Mouse (Mus musculus): Measurements from ENCODE around the gene Dtymk. TPM values are rescaled to one million over a fixed set of nuclear protein-coding genes. Genes with fewer than 3 reads are reported as not detected.

Dtymk gene
- polyA plus RNA-seq (2014; fragmentation: Illumina TruSeq; extraction: RNeasy Lipid Tissue Mini Kit (QIAGEN cat#74804); ENCODE audit: low read depth, low replicate concordance) = 25.7 TPM

GRCm38 (mm10) chr1:93801741-93802238 lies at the start of gene Dtymk:
TSS of gene Dtymk (minus strand) at chr1:93801934.

GRCm38 (mm10) chr1:93824609-93825008 lies 22.9 kb upstream of the Dtymk start, which contains the start of gene D2hgdh:
TSS of gene D2hgdh (plus strand) at chr1:93824909.

DNA sequence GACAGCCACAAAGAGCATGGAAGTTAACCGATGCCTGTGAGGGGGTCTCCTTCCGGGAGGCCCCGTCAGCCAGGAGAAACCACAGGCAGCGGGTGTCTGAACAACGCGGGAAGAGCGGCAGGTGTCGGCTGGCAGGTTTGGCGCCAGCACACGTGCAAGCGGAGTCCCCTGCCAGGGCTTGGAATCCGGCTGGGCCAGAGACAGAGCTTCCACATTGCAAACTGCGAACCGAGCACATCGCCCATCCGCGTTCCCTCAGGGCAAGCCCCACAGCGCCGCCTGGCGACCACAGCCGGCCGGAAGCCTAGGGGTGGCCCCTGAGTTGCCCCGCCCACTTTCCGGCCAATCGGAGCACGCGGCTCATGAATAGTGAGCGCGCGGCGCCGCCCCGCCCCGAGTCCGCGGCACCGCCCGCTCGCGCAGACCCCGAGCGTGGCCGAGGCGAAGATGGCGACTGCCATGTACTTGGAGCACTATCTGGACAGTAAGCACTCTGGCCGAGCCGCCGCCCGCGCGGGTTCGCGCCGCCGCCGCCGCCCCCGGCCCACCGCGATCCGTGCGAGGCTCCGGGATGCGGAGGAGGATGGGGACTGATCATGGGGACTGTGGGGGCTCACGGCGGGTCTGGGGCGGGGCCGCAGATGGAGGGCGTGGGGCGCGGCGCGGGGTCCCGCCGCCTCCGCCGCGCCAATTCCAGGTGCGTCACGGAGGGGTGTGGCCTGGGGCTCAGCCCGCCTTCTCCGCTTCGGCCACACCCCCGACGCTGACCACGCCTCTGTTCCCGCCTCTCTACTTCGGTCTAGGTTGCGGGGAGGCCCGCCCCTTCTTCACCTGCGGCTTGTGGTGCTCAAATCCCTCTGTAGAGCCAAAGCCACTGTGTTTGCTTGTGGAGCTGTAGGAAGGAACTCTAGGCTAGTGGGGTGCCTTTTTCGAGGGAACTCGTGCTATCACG lies 2.1 kb upstream of the Dtymk start, which contains the start of gene Ing5:
Gene Ing5, plus strand, starts transcription at position 410 of the 952 bp plus-strand sequence.

DNA sequence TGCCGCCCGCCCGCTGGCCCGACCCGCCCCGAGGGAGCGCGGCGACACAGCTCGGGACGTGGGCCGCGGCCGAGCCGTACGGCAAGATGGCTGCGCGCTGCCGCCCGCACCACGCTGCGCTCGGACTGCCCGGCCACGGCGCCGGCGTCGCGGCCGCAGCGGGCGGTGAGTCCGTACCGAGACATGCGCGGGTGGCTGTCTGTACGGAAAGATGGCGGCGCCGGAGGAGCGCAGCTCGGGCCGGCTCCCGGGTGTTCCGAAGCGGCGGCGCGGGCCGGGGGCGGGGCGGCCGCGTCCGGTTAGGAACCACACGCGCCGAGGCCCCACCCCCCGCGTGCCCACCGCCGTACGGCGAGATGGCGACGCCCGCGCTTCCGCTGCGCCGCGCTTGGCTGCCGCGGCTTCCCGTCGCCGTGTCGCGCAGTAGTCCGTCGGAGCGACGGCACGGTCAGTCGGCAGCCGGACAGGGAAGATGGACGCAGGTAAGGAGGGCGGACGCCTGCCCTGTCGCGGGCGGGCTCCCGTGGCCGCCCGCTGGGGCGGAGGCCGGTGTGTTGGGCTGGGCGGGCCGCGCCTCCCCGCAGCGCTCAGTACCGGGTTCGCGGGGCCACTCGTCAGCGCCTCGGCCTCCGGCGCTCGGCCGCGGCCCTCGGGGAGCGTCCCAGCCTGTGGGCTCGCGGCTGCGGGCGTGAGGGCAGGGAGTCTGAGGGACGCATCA lies 47.0 kb downstream of the Dtymk start, which contains the start of gene Thap4:
Gene Thap4, minus strand, starts transcription at position 292 of the 718 bp plus-strand sequence.

GRCm38 (mm10) chr1:93751290-93751689 lies 50.4 kb downstream of the Dtymk start, which contains the start of gene Atg4b:
TSS of gene Atg4b (plus strand) at chr1:93751500.

Other genes starting within 250 kb of the Dtymk start
- 9.8 TPM for gene Stk25, start 143.3 kb downstream of the Dtymk start, polyA plus RNA-seq (2014; fragmentation: Illumina TruSeq; extraction: RNeasy Lipid Tissue Mini Kit (QIAGEN cat#74804); ENCODE audit: low read depth, low replicate concordance)
- gene Bok, start 116.3 kb downstream of the Dtymk start, polyA plus RNA-seq (2014; fragmentation: Illumina TruSeq; extraction: RNeasy Lipid Tissue Mini Kit (QIAGEN cat#74804); ENCODE audit: low read depth, low replicate concordance) = 0.93 TPM
- gene Atg4b, start 50.4 kb downstream of the Dtymk start, polyA plus RNA-seq (2014; fragmentation: Illumina TruSeq; extraction: RNeasy Lipid Tissue Mini Kit (QIAGEN cat#74804); ENCODE audit: low read depth, low replicate concordance) = 35.9 TPM
- 35.2 TPM for gene Thap4, start 47.1 kb downstream of the Dtymk start, polyA plus RNA-seq (2014; fragmentation: Illumina TruSeq; extraction: RNeasy Lipid Tissue Mini Kit (QIAGEN cat#74804); ENCODE audit: low read depth, low replicate concordance)
- gene Ing5, start 2.0 kb upstream of the Dtymk start, polyA plus RNA-seq (2014; fragmentation: Illumina TruSeq; extraction: RNeasy Lipid Tissue Mini Kit (QIAGEN cat#74804); ENCODE audit: low read depth, low replicate concordance) = 7.7 TPM
- gene D2hgdh, start 23.0 kb upstream of the Dtymk start, polyA plus RNA-seq (2014; fragmentation: Illumina TruSeq; extraction: RNeasy Lipid Tissue Mini Kit (QIAGEN cat#74804); ENCODE audit: low read depth, low replicate concordance) = 26.7 TPM
- not detected for gene Gal3st2, start 59.4 kb upstream of the Dtymk start, polyA plus RNA-seq (2014; fragmentation: Illumina TruSeq; extraction: RNeasy Lipid Tissue Mini Kit (QIAGEN cat#74804); ENCODE audit: low read depth, low replicate concordance)
- not detected for gene Gal3st2b, start 116.4 kb upstream of the Dtymk start, polyA plus RNA-seq (2014; fragmentation: Illumina TruSeq; extraction: RNeasy Lipid Tissue Mini Kit (QIAGEN cat#74804); ENCODE audit: low read depth, low replicate concordance)
- not detected for gene Gal3st2c, start 188.6 kb upstream of the Dtymk start, polyA plus RNA-seq (2014; fragmentation: Illumina TruSeq; extraction: RNeasy Lipid Tissue Mini Kit (QIAGEN cat#74804); ENCODE audit: low read depth, low replicate concordance)
- gene Neu4, start 218.5 kb upstream of the Dtymk start, polyA plus RNA-seq (2014; fragmentation: Illumina TruSeq; extraction: RNeasy Lipid Tissue Mini Kit (QIAGEN cat#74804); ENCODE audit: low read depth, low replicate concordance) = not detected

Data from kidney, adult 10 weeks (tissue).